Mouse (Mus musculus) CH12.LX (cell line): ENCODE results near the gene Pla1a. TPM values are rescaled to one million over a fixed set of nuclear protein-coding genes. Genes with fewer than 3 reads are reported as not detected.

ENCODE experiments used
- DNase-seq: peaks from one replicate; pipeline ENCODE4 v3.0.0-alpha.2; 2013; ENCODE audit errors: extremely low read depth
- H3K27ac ChIP-seq: 2 replicates; pipeline ENCODE4 v1.5.1; 2012; ENCODE audit warnings: low read depth, mild to moderate bottlenecking, control low read depth, moderate library complexity; ENCODE audit not compliant: insufficient read depth
- H3K27me3 ChIP-seq: replicated peaks from 2 replicates; pipeline ENCODE3; 2012; ENCODE audit warnings: inconsistent platforms
- H3K36me3 ChIP-seq, 2 experiments: replicated peaks in 1 of 2; 2 replicates each; pipeline versions ENCODE3 to v1.6.1; 2012; ENCODE audit warnings: inconsistent platforms in 1 of 2, low read length in 1 of 2, mild to moderate bottlenecking in 1 of 2, mixed read lengths in 1 of 2, moderate library complexity in 1 of 2; ENCODE audit not compliant: control insufficient read depth in 1 of 2, insufficient read depth in 1 of 2
- H3K4me1 ChIP-seq, 2 experiments: 2 replicates each; pipeline ENCODE4 v1.6.1; 2012; ENCODE audit warnings: inconsistent platforms in 1 of 2, moderate library complexity in 1 of 2; ENCODE audit not compliant: insufficient read depth in 2 of 2, control insufficient read depth in 1 of 2
- H3K4me2 ChIP-seq: 2 replicates; pipeline ENCODE4 v1.6.1; 2012; ENCODE audit warnings: low read depth, mild to moderate bottlenecking, control low read depth; ENCODE audit not compliant: poor library complexity, insufficient read depth, severe bottlenecking
- H3K4me3 ChIP-seq, 3 experiments: fragments of 150-350 bp in 1 of 3; sonication (generic) in 1 of 3; replicated peaks in 1 of 3; 2 replicates each; pipeline versions ENCODE3 to v1.5.1; 2011 to 2012; ENCODE audit warnings: low read depth in 2 of 3, low read length in 2 of 3, mild to moderate bottlenecking in 2 of 3, moderate library complexity in 2 of 3, control low read depth in 1 of 3, improper control_type of control experiment in 1 of 3, inconsistent platforms in 1 of 3, mixed read lengths in 1 of 3; ENCODE audit not compliant: poor library complexity in 1 of 3
- H3K79me2 ChIP-seq: replicated peaks from 2 replicates; pipeline ENCODE4 v1.6.1; 2012; ENCODE audit warnings: mild to moderate bottlenecking, moderate library complexity; ENCODE audit not compliant: control insufficient read depth, poor library complexity, insufficient read depth, severe bottlenecking; ENCODE audit errors: extremely low read depth
- H3K9ac ChIP-seq: 2 replicates; pipeline ENCODE4 v1.6.1; 2012; ENCODE audit warnings: low read depth, mild to moderate bottlenecking, control low read depth, moderate library complexity; ENCODE audit not compliant: insufficient read depth
- H3K9me3 ChIP-seq: replicated peaks from 2 replicates; pipeline ENCODE3; 2012; ENCODE audit warnings: low read length, inconsistent platforms, mixed read lengths
- BHLHE40 ChIP-seq: IDR thresholded peaks from 2 replicates; pipeline ENCODE4 v1.6.1; 2011; ENCODE audit warnings: mild to moderate bottlenecking, low read depth, low read length, improper control_type of control experiment
- CHD1 ChIP-seq: IDR thresholded peaks from 2 replicates; pipeline ENCODE4 v1.6.1; 2012; ENCODE audit warnings: low read depth, low read length, improper control_type of control experiment, inconsistent platforms
- E2F4 ChIP-seq: IDR thresholded peaks from 2 replicates; pipeline ENCODE4 v1.6.1; 2011; ENCODE audit warnings: low read depth, low read length, improper control_type of control experiment; ENCODE audit not compliant: insufficient replicate concordance
- ELF1 ChIP-seq: IDR thresholded peaks from 2 replicates; pipeline ENCODE4 v1.6.1; 2014; ENCODE audit warnings: low read depth, mild to moderate bottlenecking, inconsistent platforms, low read length, improper control_type of control experiment
- ETS1 ChIP-seq: conservative IDR thresholded peaks from 2 replicates; pipeline ENCODE4 v1.6.1; 2012; ENCODE audit warnings: low read depth, mild to moderate bottlenecking, inconsistent platforms, low read length, improper control_type of control experiment, moderate library complexity
- HCFC1 ChIP-seq: IDR thresholded peaks from 2 replicates; pipeline ENCODE4 v1.6.1; 2012; ENCODE audit warnings: low read depth, mild to moderate bottlenecking, inconsistent platforms, low read length, improper control_type of control experiment
- IRF4 ChIP-seq: IDR thresholded peaks from 2 replicates; pipeline ENCODE4 v1.6.1; 2014; ENCODE audit warnings: low read depth, mild to moderate bottlenecking, inconsistent platforms, low read length, improper control_type of control experiment
- JUN ChIP-seq: IDR thresholded peaks from 2 replicates; pipeline ENCODE4 v1.6.1; 2011; ENCODE audit warnings: low read depth, mild to moderate bottlenecking, low read length, improper control_type of control experiment, moderate library complexity; ENCODE audit not compliant: insufficient read depth
- JUND ChIP-seq: conservative IDR thresholded peaks from 2 replicates; pipeline ENCODE4 v1.6.1; 2011; ENCODE audit warnings: low read depth, low read length, improper control_type of control experiment
- MAFK ChIP-seq: IDR thresholded peaks from 2 replicates; pipeline ENCODE4 v1.6.1; 2011; ENCODE audit warnings: low read length, improper control_type of control experiment; ENCODE audit not compliant: insufficient replicate concordance
- MAX ChIP-seq: IDR thresholded peaks from 2 replicates; pipeline ENCODE4 v1.6.1; 2011; ENCODE audit warnings: low read length, improper control_type of control experiment
- MEF2A ChIP-seq: IDR thresholded peaks from 2 replicates; pipeline ENCODE4 v1.6.1; 2014; ENCODE audit warnings: low read depth, mild to moderate bottlenecking, inconsistent platforms, low read length, improper control_type of control experiment, borderline replicate concordance
- NELFE ChIP-seq: IDR thresholded peaks from 2 replicates; pipeline ENCODE4 v1.6.1; 2011; ENCODE audit warnings: low read depth, low read length, improper control_type of control experiment
- NRF1 ChIP-seq: IDR thresholded peaks from 2 replicates; pipeline ENCODE4 v1.6.1; 2014; ENCODE audit warnings: low read depth, mild to moderate bottlenecking, inconsistent platforms, low read length, improper control_type of control experiment, moderate library complexity
- PAX5 ChIP-seq: IDR thresholded peaks from 2 replicates; pipeline ENCODE4 v1.6.1; 2012; ENCODE audit warnings: low read length, inconsistent platforms, mixed read lengths
- POLR2A ChIP-seq: IDR thresholded peaks from 2 replicates; pipeline ENCODE4 v1.6.1; 2011; ENCODE audit warnings: low read depth, mild to moderate bottlenecking, improper control_type of control experiment, low read length
- POLR2AphosphoS2 ChIP-seq: IDR thresholded peaks from 2 replicates; pipeline ENCODE4 v1.6.1; 2011; ENCODE audit warnings: low read depth, low read length, improper control_type of control experiment
- SIN3A ChIP-seq: IDR thresholded peaks from 2 replicates; pipeline ENCODE4 v1.6.1; 2012; ENCODE audit warnings: low read length, improper control_type of control experiment, inconsistent platforms
- SMC3 ChIP-seq: IDR thresholded peaks from 2 replicates; pipeline ENCODE4 v1.6.1; 2011; ENCODE audit warnings: low read depth, low read length, improper control_type of control experiment
- TBP ChIP-seq: conservative IDR thresholded peaks from 2 replicates; pipeline ENCODE4 v1.6.1; 2011; ENCODE audit warnings: low read depth, low read length, improper control_type of control experiment
- TCF12 ChIP-seq: IDR thresholded peaks from 2 replicates; pipeline ENCODE4 v1.6.1; 2014; ENCODE audit warnings: low read depth, mild to moderate bottlenecking, inconsistent platforms, low read length, improper control_type of control experiment
- UBTF ChIP-seq: IDR thresholded peaks from 2 replicates; pipeline ENCODE4 v1.6.1; 2012; ENCODE audit warnings: low read depth, mild to moderate bottlenecking, inconsistent platforms, low read length, improper control_type of control experiment, moderate library complexity
- USF1 ChIP-seq: IDR thresholded peaks from 2 replicates; pipeline ENCODE4 v1.6.1; 2014; ENCODE audit warnings: low read depth, mild to moderate bottlenecking, inconsistent platforms, low read length, improper control_type of control experiment
- USF2 ChIP-seq: conservative IDR thresholded peaks from 2 replicates; pipeline ENCODE4 v1.6.1; 2011; ENCODE audit warnings: low read depth, low read length, improper control_type of control experiment
- ZC3H11A ChIP-seq: IDR thresholded peaks from 2 replicates; pipeline ENCODE4 v1.6.1; 2012; ENCODE audit warnings: low read depth, mild to moderate bottlenecking, inconsistent platforms, low read length, improper control_type of control experiment
- ZMIZ1 ChIP-seq: IDR thresholded peaks from 2 replicates; pipeline ENCODE4 v1.6.1; 2012; ENCODE audit warnings: low read depth, mild to moderate bottlenecking, inconsistent platforms, low read length, improper control_type of control experiment
- dilution Hi-C: fragments of 300-500 bp; cut with MboI; formaldehyde crosslinking; loops from 2 replicates; pipeline ENCODE4 v1.14.3; 2020; ENCODE audit warnings: low sequenced_read_pairs; ENCODE audit not compliant: extremely low pct_unique_long_range_greater_than_20kb, extremely low pct_ligation_motif_present
- in situ Hi-C: fragments of 300-500 bp; cut with MboI; formaldehyde crosslinking; loops from 3 replicates; pipeline ENCODE4 v1.14.3; 2019; ENCODE audit warnings: low sequenced_read_pairs, low pct_ligation_motif_present, low pct_unique_long_range_greater_than_20kb, mixed read lengths
- polyA plus RNA-seq: library from polyadenylated mRNA; unstranded; fragments of >175 nt; gene quantifications from 2 replicates; pipeline ENCODE4 v1.2.1, GENCODE M21; 2012; ENCODE audit warnings: low read depth; ENCODE audit not compliant: insufficient read length
- total RNA-seq, 2 experiments: library from RNA; depleted of rRNA; stranded (reverse); fragments of 300-350 nt in 1 of 2; fragments of >200 nt in 1 of 2; gene quantifications; 2 replicates each; pipeline ENCODE4 v1.2.3; 2012 to 2014

The Pla1a gene
- total and polyA plus RNA-seq, 3 experiments: 9.3 to 27.9 (median 14.3) TPM

DNA sequence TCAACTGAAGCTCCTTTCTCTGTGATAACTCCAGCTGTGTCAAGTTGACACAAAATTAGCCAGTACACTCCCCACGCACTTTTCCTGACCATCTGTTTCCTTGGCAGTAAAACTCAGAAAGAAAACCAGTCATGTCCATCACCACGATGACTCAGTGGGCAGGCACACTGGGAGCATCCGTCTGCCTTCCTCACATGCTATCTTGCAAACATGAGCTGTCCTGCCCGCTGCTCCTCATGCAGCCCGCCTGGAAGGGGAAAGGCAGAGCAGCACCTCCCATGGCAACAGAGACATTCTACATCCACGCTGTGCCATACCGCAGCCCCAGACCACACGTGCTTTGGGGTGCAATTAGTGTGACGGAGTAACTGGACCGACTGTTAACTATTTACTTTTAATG is 64.6 kb downstream of the Pla1a start:
- Histone ChIP-seq H3K36me3 (peaks cover 0 to 7% of the 10 kb centered on the region in 2 experiments), H3K4me3 (peak overlapping the region in 1 of 3 experiments; percentile 25), H3K27ac (no peak overlapping the region), H3K9ac (no peak overlapping the region), H3K4me1 (peaks cover 43 to 49% of the 10 kb centered on the region in 2 experiments), H3K27me3 (no peaks in the 10 kb centered on the region), H3K4me2 (no peak overlapping the region), H3K9me3 (no peaks in the 10 kb centered on the region), H3K79me2 (no peaks in the 10 kb centered on the region)
- no peak for DNase-seq
- TF ChIP-seq USF2 (no peak), MAFK (no peak), JUND (no peak), POLR2A (no peak), JUN (no peak), PAX5 (no peak), SMC3 (no peak), ZMIZ1 (no peak), TCF12 (no peak), NRF1 (no peak), MEF2A (no peak), TBP (no peak), NELFE (no peak), ETS1 (no peak), POLR2AphosphoS2 (no peak), SIN3A (no peak)
- in situ Hi-C loops: no loop called here
- dilution Hi-C loops: no loop called here

DNA sequence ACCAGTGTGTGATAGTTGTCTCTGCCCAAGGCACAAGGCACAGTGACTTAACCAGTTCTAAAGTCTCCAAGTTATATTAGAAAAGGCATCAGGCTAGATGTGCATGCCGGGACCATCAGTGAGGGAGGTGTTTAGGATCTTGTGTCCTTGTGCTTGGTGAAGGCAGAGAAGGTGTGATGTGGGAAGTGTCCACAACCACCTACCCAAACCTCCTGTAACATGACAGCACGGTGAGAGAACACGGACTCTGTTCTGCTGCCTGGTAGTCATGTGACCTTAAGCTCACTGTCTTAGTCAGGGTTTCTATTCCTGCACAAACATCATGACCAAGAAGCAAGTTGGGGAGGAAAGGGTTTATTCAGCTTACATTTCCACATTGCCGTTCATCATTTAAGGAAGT is 66.7 kb downstream of the Pla1a start:
- H3K4me3 ChIP-seq: peak overlapping the region in 1 of 3 experiments; percentile 14
- TF ChIP-seq USF2 (peak; percentile 73), ELF1 (0 out of 2 replicates have a peak, but pooled peaks have one; percentile 10), USF1 (peak; percentile 70), PAX5 (no peak), BHLHE40 (peak; percentile 72), ZC3H11A (no peak), MAFK (no peak), NELFE (no peak), E2F4 (no peak), JUND (no peak), MAX (0 out of 2 replicates have a peak, but pooled peaks have one; percentile 37), UBTF (no peak), MEF2A (peak; percentile 42; the same call in 1 of the 2 replicates), CHD1 (no peak), POLR2AphosphoS2 (no peak), HCFC1 (no peak), IRF4 (peak; percentile 53; the same call in 1 of the 2 replicates)
- peaks cover 0 to 19% of the 10 kb centered on the region in 2 experiments for H3K36me3 ChIP-seq
- 0 out of 2 replicates have a peak overlapping the region, but pooled peaks have one; percentile 2 for H3K27ac ChIP-seq
- H3K9ac ChIP-seq: peak overlapping the region; percentile 6; the same call in 1 of the 2 replicates
- in situ Hi-C loops: no loop called here
- no peaks in the 10 kb centered on the region for H3K79me2 ChIP-seq
- peaks cover 37 to 38% of the 10 kb centered on the region in 2 experiments for H3K4me1 ChIP-seq
- no peak for DNase-seq
- dilution Hi-C loops: no loop called here
- no peaks in the 10 kb centered on the region for H3K9me3 ChIP-seq
- H3K27me3 ChIP-seq: no peaks in the 10 kb centered on the region
- H3K4me2 ChIP-seq: no peak overlapping the region
